Mouse (Mus musculus): ENCODE measurements around the gene Onecut3.

The Onecut3 gene

GRCm38 (mm10) chr10:80481002-80481401 lies 13.6 kb upstream of the Onecut3 start:
- no peaks in the 10 kb centered on the region for H3K36me3 ChIP-seq (ENCODE audit: control insufficient read depth, insufficient read depth, low read length, poor library complexity, severe bottlenecking)

GRCm38 (mm10) chr10:80486862-80487379 lies 7.7 kb upstream of the Onecut3 start:
- H3K36me3 ChIP-seq (ENCODE audit: control insufficient read depth, insufficient read depth, low read length, poor library complexity, severe bottlenecking): no peaks in the 10 kb centered on the region
- H3K27me3 ChIP-seq (ENCODE audit: control insufficient read depth, insufficient read depth, low read length, poor library complexity, severe bottlenecking): peaks cover 3% of the 10 kb centered on the region
- no peak for DNase-seq (ENCODE audit: low read depth, low spot score)

More at GRCm38 (mm10) chr10:80481002-80481401, 13.6 kb upstream of the Onecut3 start:
- no peaks in the 10 kb centered on the region for H3K27me3 ChIP-seq (ENCODE audit: control insufficient read depth, insufficient read depth, low read length, poor library complexity, severe bottlenecking)
- DNase-seq (ENCODE audit: low read depth, low spot score): no peak

GRCm38 (mm10) chr10:80490051-80490450 lies 4.6 kb upstream of the Onecut3 start:
- no peak for DNase-seq (ENCODE audit: low read depth, low spot score)
- peaks cover 4% of the 10 kb centered on the region for H3K27me3 ChIP-seq (ENCODE audit: control insufficient read depth, insufficient read depth, low read length, poor library complexity, severe bottlenecking)
- no peaks in the 10 kb centered on the region for H3K36me3 ChIP-seq (ENCODE audit: control insufficient read depth, insufficient read depth, low read length, poor library complexity, severe bottlenecking)

GRCm38 (mm10) chr10:80495901-80496300 lies 1.3 kb downstream of the Onecut3 start:
- Histone ChIP-seq H3K27me3 (ENCODE audit: control insufficient read depth, insufficient read depth, low read length, poor library complexity, severe bottlenecking) (peaks cover 1% of the 10 kb centered on the region; the same call in 1 of the 2 replicates), H3K36me3 (ENCODE audit: control insufficient read depth, insufficient read depth, low read length, poor library complexity, severe bottlenecking) (no peaks in the 10 kb centered on the region)
- no peak for DNase-seq (ENCODE audit: low read depth, low spot score)

- Histone ChIP-seq H3K36me3 (ENCODE audit: control insufficient read depth, insufficient read depth, low read length, poor library complexity, severe bottlenecking) (no peaks in the 10 kb centered on the region), H3K27me3 (ENCODE audit: control insufficient read depth, insufficient read depth, low read length, poor library complexity, severe bottlenecking) (peaks cover 1% of the 10 kb centered on the region; the same call in 1 of the 2 replicates)
- DNase-seq (ENCODE audit: low read depth, low spot score): no peak
Observed at GRCm38 (mm10) chr10:80496421-80496820, 1.8 kb downstream of the Onecut3 start.

- H3K27me3 ChIP-seq (ENCODE audit: control insufficient read depth, insufficient read depth, low read length, poor library complexity, severe bottlenecking): no peaks in the 10 kb centered on the region
- no peaks in the 10 kb centered on the region for H3K36me3 ChIP-seq (ENCODE audit: control insufficient read depth, insufficient read depth, low read length, poor library complexity, severe bottlenecking)
- no peak for DNase-seq (ENCODE audit: low read depth, low spot score)
Observed at GRCm38 (mm10) chr10:80502291-80502690, 7.7 kb downstream of the Onecut3 start.

GRCm38 (mm10) chr10:80502819-80503314 lies 8.2 kb downstream of the Onecut3 start:
- DNase-seq (ENCODE audit: low read depth, low spot score): no peak
- Histone ChIP-seq H3K27me3 (ENCODE audit: control insufficient read depth, insufficient read depth, low read length, poor library complexity, severe bottlenecking) (no peaks in the 10 kb centered on the region), H3K36me3 (ENCODE audit: control insufficient read depth, insufficient read depth, low read length, poor library complexity, severe bottlenecking) (no peaks in the 10 kb centered on the region)

GRCm38 (mm10) chr10:80503599-80504220 lies 9.1 kb downstream of the Onecut3 start:
- Histone ChIP-seq H3K27me3 (ENCODE audit: control insufficient read depth, insufficient read depth, low read length, poor library complexity, severe bottlenecking) (no peaks in the 10 kb centered on the region), H3K36me3 (ENCODE audit: control insufficient read depth, insufficient read depth, low read length, poor library complexity, severe bottlenecking) (no peaks in the 10 kb centered on the region)
- no peak for DNase-seq (ENCODE audit: low read depth, low spot score)

- no peak for DNase-seq (ENCODE audit: low read depth, low spot score)
- Histone ChIP-seq H3K27me3 (ENCODE audit: control insufficient read depth, insufficient read depth, low read length, poor library complexity, severe bottlenecking) (no peaks in the 10 kb centered on the region), H3K36me3 (ENCODE audit: control insufficient read depth, insufficient read depth, low read length, poor library complexity, severe bottlenecking) (no peaks in the 10 kb centered on the region)
Observed at GRCm38 (mm10) chr10:80504724-80505123, 10.1 kb downstream of the Onecut3 start.

GRCm38 (mm10) chr10:80506222-80506621 lies 11.6 kb downstream of the Onecut3 start:
- Histone ChIP-seq H3K36me3 (ENCODE audit: control insufficient read depth, insufficient read depth, low read length, poor library complexity, severe bottlenecking) (no peaks in the 10 kb centered on the region), H3K27me3 (ENCODE audit: control insufficient read depth, insufficient read depth, low read length, poor library complexity, severe bottlenecking) (no peaks in the 10 kb centered on the region)
- DNase-seq (ENCODE audit: low read depth, low spot score): peak; percentile 88

- H3K27me3 ChIP-seq (ENCODE audit: control insufficient read depth, insufficient read depth, low read length, poor library complexity, severe bottlenecking): no peaks in the 10 kb centered on the region; the same call in 1 of the 2 replicates
- H3K36me3 ChIP-seq (ENCODE audit: control insufficient read depth, insufficient read depth, low read length, poor library complexity, severe bottlenecking): no peaks in the 10 kb centered on the region
- DNase-seq (ENCODE audit: low read depth, low spot score): peak; percentile 93
Observed at GRCm38 (mm10) chr10:80509412-80510272, 15.0 kb downstream of the Onecut3 start.

GRCm38 (mm10) chr10:80510273-80510660 lies 15.6 kb downstream of the Onecut3 start:
- Histone ChIP-seq H3K36me3 (ENCODE audit: control insufficient read depth, insufficient read depth, low read length, poor library complexity, severe bottlenecking) (no peaks in the 10 kb centered on the region), H3K27me3 (ENCODE audit: control insufficient read depth, insufficient read depth, low read length, poor library complexity, severe bottlenecking) (no peaks in the 10 kb centered on the region; the same call in 1 of the 2 replicates)
- DNase-seq (ENCODE audit: low read depth, low spot score): peak; percentile 51

- H3K36me3 ChIP-seq (ENCODE audit: control insufficient read depth, insufficient read depth, low read length, poor library complexity, severe bottlenecking): no peaks in the 10 kb centered on the region
- peaks cover 2% of the 10 kb centered on the region for H3K27me3 ChIP-seq (ENCODE audit: control insufficient read depth, insufficient read depth, low read length, poor library complexity, severe bottlenecking)
- DNase-seq (ENCODE audit: low read depth, low spot score): no peak
Observed at GRCm38 (mm10) chr10:80513739-80514138, 19.1 kb downstream of the Onecut3 start.

GRCm38 (mm10) chr10:80519287-80519686 lies 24.7 kb downstream of the Onecut3 start:
- Histone ChIP-seq H3K27me3 (ENCODE audit: control insufficient read depth, insufficient read depth, low read length, poor library complexity, severe bottlenecking) (peaks cover 2% of the 10 kb centered on the region; the same call in 1 of the 2 replicates), H3K36me3 (ENCODE audit: control insufficient read depth, insufficient read depth, low read length, poor library complexity, severe bottlenecking) (no peaks in the 10 kb centered on the region)
- no peak for DNase-seq (ENCODE audit: low read depth, low spot score)

GRCm38 (mm10) chr10:80523299-80523698 lies 28.7 kb downstream of the Onecut3 start:
- no peaks in the 10 kb centered on the region for H3K36me3 ChIP-seq (ENCODE audit: control insufficient read depth, insufficient read depth, low read length, poor library complexity, severe bottlenecking)
- H3K27me3 ChIP-seq (ENCODE audit: control insufficient read depth, insufficient read depth, low read length, poor library complexity, severe bottlenecking): no peaks in the 10 kb centered on the region
- peak; percentile 47 for DNase-seq (ENCODE audit: low read depth, low spot score)
